Mouse (Mus musculus): ENCODE measurements around the gene Gp9.

DNA sequence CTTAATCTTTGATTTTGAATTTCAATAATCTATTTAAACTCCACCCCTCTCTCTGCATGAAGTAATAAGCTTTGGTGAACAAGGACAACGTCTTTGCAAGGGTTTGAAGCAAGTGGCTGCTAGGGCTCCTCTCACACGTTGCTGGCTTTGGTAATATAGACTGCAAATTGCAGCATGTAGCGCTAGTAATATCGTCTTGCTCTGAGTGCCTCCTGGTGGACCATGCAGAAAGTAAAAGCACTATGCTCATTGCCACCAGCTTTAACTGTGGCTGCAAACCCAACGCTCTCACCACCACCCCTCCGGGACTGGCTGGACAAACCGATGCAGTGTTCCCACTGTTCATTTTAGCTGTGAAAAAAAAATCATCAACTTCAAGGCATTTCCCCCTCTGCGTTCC lies 7.2 kb upstream of the Gp9 start:
- no peak for TF ChIP-seq POLR2A (IDR thresholded peaks at IDR 0.05; ENCODE audit: insufficient read length, low read depth)
- TF ChIP-seq REST (IDR thresholded peaks at IDR 0.05; ENCODE audit: insufficient read depth, insufficient read length), result no peak

Data from myocyte (in vitro differentiated cells).